Mouse (Mus musculus) bone marrow, adult 2 months (tissue): ENCODE data around the gene Traf3. TPM values are rescaled to one million over a fixed set of nuclear protein-coding genes. Genes with fewer than 3 reads are reported as not detected.

ENCODE experiments used
- H3K27ac ChIP-seq: fragments of 200-500 bp; 2 replicates; pipeline ENCODE4 v1.5.1; 2012; ENCODE audit warnings: low read depth, mild to moderate bottlenecking, control low read depth, inconsistent platforms, low read length; ENCODE audit not compliant: control insufficient read depth, poor library complexity, insufficient read depth
- H3K4me1 ChIP-seq: fragments of 200-500 bp; 2 replicates; pipeline ENCODE4 v1.6.1; 2011; ENCODE audit warnings: low read length; ENCODE audit not compliant: control insufficient read depth, insufficient read depth
- H3K4me3 ChIP-seq: fragments of 200-500 bp; replicated peaks from 2 replicates; pipeline ENCODE3; 2011; ENCODE audit warnings: mild to moderate bottlenecking, low read depth, low read length, control low read depth; ENCODE audit not compliant: control insufficient read depth
- CTCF ChIP-seq: fragments of 200-500 bp; IDR thresholded peaks from 2 replicates; pipeline ENCODE4 v1.5.1; 2011; ENCODE audit warnings: low read length, control low read depth; ENCODE audit not compliant: control insufficient read depth, insufficient read depth
- POLR2A ChIP-seq: fragments of 200-500 bp; IDR thresholded peaks from 2 replicates; pipeline ENCODE4 v1.6.1; 2011; ENCODE audit warnings: low read depth, mild to moderate bottlenecking, control low read depth, low read length, borderline replicate concordance; ENCODE audit not compliant: control insufficient read depth
- WGBS: fragments of 180-500 bp; shearing (Covaris S2); methylation state at CpG from one replicate; pipeline ENCODE4 v1.1.7; 2018; 5-methylcytosine and 5-hydroxymethylcytosine counted together
- polyA plus RNA-seq: library from polyadenylated mRNA; stranded (reverse); fragments of >200 nt; gene quantifications from 2 replicates; pipeline ENCODE4 v1.2.4, GENCODE M21; 2011; ENCODE audit warnings: low replicate concordance; ENCODE audit not compliant: missing spikeins, insufficient read depth, insufficient read length

Gene Traf3
- polyA plus RNA-seq, 1 experiment, result 9.2 TPM

DNA sequence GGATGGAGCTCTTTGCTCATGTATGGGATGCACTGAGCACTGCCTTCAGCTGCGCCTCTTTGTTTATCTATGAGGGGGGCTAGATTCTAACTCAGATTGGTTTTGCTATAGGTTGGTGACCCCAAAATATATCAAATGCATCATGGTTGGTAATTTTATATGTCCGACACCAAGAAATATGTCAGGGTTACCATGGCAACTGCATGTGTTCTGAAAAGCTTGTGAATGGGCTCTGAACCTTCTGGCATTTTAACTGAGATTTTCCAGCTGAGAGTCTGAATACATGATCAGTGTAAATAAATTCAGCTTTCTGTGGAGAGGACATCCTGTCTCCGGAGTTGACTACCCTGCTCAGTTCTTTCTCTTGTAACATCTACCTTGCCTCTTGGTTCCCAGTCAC lies 37.8 kb downstream of the Traf3 start:
- WGBS, result 83% methylated on average over 3 of the region's 3 CpGs
- TF ChIP-seq CTCF (no peak), POLR2A (no peak)
- Histone ChIP-seq H3K4me1 (no peaks in the 10 kb centered on the region), H3K4me3 (no peak overlapping the region), H3K27ac (no peak overlapping the region)

DNA sequence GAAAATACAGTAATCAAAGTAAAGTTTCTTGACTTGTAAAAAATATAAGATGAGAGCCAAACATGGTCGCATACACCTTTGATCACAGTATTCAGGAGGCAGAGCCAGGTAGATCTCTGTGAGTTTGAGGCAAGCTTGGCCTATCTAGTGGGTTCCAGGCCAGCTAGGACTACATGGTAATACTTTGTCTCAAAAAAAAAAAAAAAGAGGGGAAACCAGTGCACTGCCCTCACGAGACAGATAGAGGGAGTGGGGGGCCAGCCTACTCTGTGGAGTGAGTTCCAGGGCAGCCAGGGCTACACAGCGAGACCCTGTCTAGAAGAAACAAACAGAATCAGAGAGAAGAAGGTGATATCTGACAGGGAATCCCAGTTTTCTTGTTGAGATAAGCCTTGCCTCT lies 41.5 kb downstream of the Traf3 start:
- no peak overlapping the region for H3K4me3 ChIP-seq
- no peaks in the 10 kb centered on the region for H3K4me1 ChIP-seq
- no peak overlapping the region for H3K27ac ChIP-seq
- no peak for TF ChIP-seq POLR2A
- TF ChIP-seq CTCF, result no peak
- 62% methylated on average over 3 of the region's 3 CpGs for WGBS

DNA sequence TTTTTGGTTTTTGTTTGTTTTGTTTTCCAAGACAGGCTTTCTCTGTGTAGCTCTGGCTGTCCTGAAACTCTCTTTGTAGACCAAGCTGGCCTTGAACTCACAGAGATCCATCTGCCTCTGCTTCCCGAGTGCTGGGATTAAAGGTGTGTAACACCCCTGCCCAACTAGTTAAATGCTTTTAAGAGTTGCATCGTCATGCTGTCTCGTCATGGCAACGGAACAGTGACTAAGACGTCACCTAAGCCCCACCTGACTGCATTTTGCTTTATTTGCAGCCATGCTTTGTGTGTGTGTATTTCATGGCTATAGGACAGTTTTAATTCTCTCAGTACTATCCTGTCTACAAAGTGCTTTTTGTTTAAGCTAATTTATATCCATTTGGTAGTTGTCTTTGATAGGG lies 45.6 kb downstream of the Traf3 start:
- no peak for TF ChIP-seq POLR2A
- no peak for TF ChIP-seq CTCF
- 84% methylated on average over 5 of the region's 5 CpGs for WGBS
- Histone ChIP-seq H3K27ac (no peak overlapping the region), H3K4me3 (no peak overlapping the region), H3K4me1 (no peaks in the 10 kb centered on the region)

DNA sequence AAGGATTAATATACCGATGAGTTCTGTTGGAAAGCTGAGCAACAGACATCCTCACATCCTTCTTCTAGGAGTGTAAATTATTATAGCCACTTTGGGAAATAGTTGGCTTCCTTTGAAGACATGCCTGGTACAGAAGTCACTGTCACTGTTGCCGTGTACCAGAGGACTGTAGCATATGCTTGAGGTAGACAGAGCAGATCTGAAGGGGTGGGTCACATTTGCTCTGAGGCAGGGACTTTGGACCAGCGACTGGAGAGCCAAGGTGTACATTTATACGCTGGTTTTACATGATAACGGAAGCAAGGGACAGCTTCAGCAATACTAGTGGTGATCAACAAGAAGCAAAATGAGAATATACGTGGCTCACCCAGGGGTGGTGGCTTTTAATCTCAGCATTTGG lies 52.7 kb downstream of the Traf3 start:
- no peak overlapping the region for H3K27ac ChIP-seq
- no peak overlapping the region for H3K4me3 ChIP-seq
- 88% methylated on average over 6 of the region's 6 CpGs for WGBS
- TF ChIP-seq CTCF (no peak), POLR2A (no peak)
- H3K4me1 ChIP-seq, result no peaks in the 10 kb centered on the region; the same call in 1 of the 2 replicates

DNA sequence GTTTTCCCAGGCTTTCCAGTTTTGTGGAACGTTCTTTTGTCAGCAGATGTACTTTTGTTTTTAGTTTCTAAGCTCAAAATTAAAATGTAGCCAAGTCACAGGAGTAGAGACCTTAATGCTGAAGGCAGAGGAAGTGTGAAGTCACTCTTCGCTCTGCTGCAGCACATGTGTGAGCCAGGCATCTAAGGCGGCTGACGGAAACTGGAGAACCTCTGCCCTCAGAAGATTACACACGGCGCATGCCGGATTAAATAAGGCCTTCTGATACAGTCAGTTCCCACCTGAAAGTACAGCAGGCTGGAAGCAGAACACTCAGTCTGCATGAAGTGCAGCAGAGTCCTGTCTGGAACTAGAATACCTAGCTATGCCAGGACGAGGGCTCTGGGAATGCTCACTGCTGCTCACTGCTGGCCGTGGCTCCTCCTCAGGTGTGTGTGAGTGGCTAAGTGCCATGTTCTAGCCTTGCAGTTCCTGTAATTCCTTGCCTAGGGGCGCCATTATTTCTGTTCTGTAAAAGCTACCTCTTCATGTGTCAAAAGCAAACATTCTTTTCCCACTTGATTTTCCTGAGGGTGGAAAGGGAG lies 59.1 kb downstream of the Traf3 start:
- Histone ChIP-seq H3K27ac (no peak overlapping the region), H3K4me3 (no peak overlapping the region), H3K4me1 (peaks cover 4% of the 10 kb centered on the region; the same call in 1 of the 2 replicates)
- no peak for TF ChIP-seq CTCF
- no peak for TF ChIP-seq POLR2A
- 51% methylated on average over 10 of the region's 10 CpGs for whole genome bisulfite sequencing

DNA sequence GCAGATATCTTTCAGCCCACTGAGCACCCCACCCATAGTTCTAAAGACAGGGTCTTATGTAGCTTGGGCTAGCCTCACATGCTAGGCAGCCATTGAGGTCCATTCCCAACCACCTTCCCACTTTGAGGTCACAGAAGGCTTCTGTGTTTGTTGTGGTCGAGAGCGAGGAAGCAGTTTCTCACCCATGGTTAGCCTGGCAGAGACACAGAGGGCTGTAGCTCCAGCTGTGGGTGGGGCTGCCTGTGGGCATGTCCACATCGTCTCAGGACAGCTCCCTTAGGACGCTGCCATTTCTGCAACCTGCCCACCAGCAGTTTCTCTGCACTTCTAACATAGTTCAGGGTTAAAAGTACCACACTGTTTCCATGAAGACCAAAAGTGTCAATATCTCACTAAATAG lies 61.2 kb downstream of the Traf3 start:
- no peak overlapping the region for H3K4me3 ChIP-seq
- WGBS, result 11% methylated on average over 4 of the region's 4 CpGs
- H3K27ac ChIP-seq, result no peak overlapping the region
- peaks cover 4% of the 10 kb centered on the region; the same call in 1 of the 2 replicates for H3K4me1 ChIP-seq
- no peak for TF ChIP-seq POLR2A
- TF ChIP-seq CTCF, result no peak

DNA sequence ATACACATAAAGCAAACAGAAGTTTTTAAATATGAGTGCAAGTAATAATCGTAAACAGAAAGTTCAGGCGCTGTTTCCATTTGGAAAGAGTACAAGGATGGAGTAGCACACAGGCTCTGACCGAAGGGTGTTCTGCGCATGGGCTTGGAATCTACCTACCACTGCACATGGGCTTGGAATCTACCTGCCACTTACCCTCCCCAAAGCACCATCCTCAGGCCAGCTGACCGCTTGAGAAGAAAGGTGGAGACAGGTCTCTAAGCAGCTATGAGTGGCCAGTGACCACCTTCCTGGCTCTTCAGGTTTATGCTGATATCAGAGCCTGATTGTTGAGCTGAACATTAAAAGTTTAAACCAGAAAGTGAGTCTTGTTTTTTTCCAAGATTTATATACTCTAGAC lies 62.3 kb downstream of the Traf3 start:
- WGBS, result 92% methylated on average over 5 of the region's 5 CpGs
- no peak for TF ChIP-seq POLR2A
- no peak for TF ChIP-seq CTCF
- no peak overlapping the region for H3K4me3 ChIP-seq
- H3K4me1 ChIP-seq, result peaks cover 4% of the 10 kb centered on the region; the same call in 1 of the 2 replicates
- H3K27ac ChIP-seq, result no peak overlapping the region

DNA sequence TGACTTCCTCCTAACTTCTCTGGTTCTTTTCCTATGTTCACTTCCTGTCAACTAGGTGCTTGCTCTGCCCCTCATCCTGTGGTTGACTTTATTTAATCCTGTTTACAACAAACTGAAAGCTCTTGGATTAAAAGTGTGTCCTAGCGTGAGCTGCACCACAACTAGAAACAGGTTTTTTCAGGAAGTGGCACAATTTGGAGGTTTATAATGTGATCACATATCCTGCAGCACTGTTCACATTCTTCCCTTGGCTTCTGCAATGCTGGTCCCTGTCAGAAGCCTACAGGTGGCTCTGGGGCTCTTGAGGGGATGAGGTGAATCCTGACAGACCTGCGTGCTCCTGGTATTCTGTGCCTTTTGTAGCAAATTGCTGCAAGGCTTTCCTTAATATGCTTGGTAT lies 64.6 kb downstream of the Traf3 start:
- no peak overlapping the region for H3K4me3 ChIP-seq
- H3K4me1 ChIP-seq, result peaks cover 4% of the 10 kb centered on the region; the same call in 1 of the 2 replicates
- no peak overlapping the region; the same call in 1 of the 2 replicates for H3K27ac ChIP-seq
- WGBS, result 43% methylated on average over 2 of the region's 2 CpGs
- TF ChIP-seq POLR2A (no peak), CTCF (no peak)

DNA sequence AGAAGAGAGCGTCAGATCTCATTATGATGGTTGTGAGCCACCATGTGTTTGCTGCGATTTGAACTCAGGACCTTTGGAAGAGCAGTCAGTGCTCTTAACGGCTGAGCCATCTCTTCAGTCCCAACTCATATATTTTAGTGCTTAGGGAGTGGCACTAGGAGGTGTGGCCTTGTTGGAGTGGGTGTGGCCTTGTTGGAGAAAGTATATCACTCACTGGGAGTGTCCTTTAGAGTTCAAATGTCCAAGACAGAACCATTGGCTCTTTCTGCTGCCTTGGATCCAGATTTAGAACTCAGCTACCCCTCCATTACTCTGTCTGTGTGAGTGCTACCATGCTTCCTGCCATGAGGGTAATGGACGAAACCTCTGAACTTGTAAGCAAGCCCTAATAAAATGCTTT lies 67.6 kb downstream of the Traf3 start:
- Histone ChIP-seq H3K27ac (no peak overlapping the region), H3K4me1 (no peaks in the 10 kb centered on the region; the same call in 1 of the 2 replicates), H3K4me3 (no peak overlapping the region)
- TF ChIP-seq POLR2A (no peak), CTCF (no peak)
- 82% methylated on average over 4 of the region's 4 CpGs for WGBS

DNA sequence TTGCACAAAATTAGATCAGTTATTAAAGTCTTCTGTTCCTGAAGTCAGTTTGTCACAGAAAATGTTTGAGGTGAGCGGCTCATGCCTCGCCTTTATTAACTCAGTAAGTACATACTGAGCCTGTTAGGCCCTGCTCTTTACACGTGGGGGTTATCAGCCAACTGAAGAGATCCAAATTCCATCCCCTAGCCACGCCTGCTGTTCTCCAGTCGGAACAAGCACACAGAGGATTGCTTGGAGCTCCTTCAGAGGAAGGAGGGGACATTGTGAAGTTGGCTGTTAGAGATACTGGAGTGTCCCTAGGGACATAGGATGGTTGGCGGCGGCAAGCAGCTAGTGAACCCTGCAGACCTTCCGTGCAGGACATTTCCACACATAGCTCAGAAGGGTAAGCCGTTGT lies 68.2 kb downstream of the Traf3 start:
- H3K4me3 ChIP-seq, result no peak overlapping the region
- WGBS, result 74% methylated on average over 9 of the region's 9 CpGs
- H3K4me1 ChIP-seq, result no peaks in the 10 kb centered on the region; the same call in 1 of the 2 replicates
- TF ChIP-seq CTCF (no peak), POLR2A (no peak)
- H3K27ac ChIP-seq, result no peak overlapping the region; the same call in 1 of the 2 replicates
